Mouse (Mus musculus) adipocyte (in vitro differentiated cells): ENCODE data around the gene Hhatl.

Source experiments
- DNase-seq: peaks from one replicate; pipeline ENCODE4 v3.0.0-alpha.2; 2016; ENCODE audit warnings: low spot score

Hhatl gene

GRCm38 (mm10) chr9:121791757-121792521 lies at the start of gene Hhatl:
Hhatl (minus strand) TSS chr9:121792507.
- DNase-seq = no peak

GRCm38 (mm10) chr9:121839622-121839965 lies 47.3 kb upstream of the Hhatl start:
- no peak for DNase-seq

- no peak for DNase-seq
Observed at GRCm38 (mm10) chr9:121838829-121839621, 46.7 kb upstream of the Hhatl start, which contains the start of gene Ccdc13. Ccdc13 (minus strand) TSS chr9:121839461.

- DNase-seq = no peak
Observed at GRCm38 (mm10) chr9:121838008-121838407, 45.7 kb upstream of the Hhatl start.

GRCm38 (mm10) chr9:121833825-121834224 lies 41.5 kb upstream of the Hhatl start:
- DNase-seq = no peak

- peak; percentile 88 for DNase-seq
Observed at GRCm38 (mm10) chr9:121830956-121831293, 38.6 kb upstream of the Hhatl start.

- peak; percentile 74 for DNase-seq
Observed at GRCm38 (mm10) chr9:121830243-121830955, 38.1 kb upstream of the Hhatl start.

- peak; percentile 80 for DNase-seq
Observed at GRCm38 (mm10) chr9:121829270-121829992, 37.1 kb upstream of the Hhatl start.

- no peak for DNase-seq
Observed at GRCm38 (mm10) chr9:121828314-121828713, 36.0 kb upstream of the Hhatl start.

- no peak for DNase-seq
Observed at GRCm38 (mm10) chr9:121826356-121826755, 34.0 kb upstream of the Hhatl start.

GRCm38 (mm10) chr9:121823991-121824390 lies 31.7 kb upstream of the Hhatl start:
- DNase-seq = no peak

- DNase-seq = peak; percentile 68
Observed at GRCm38 (mm10) chr9:121823051-121823450, 30.7 kb upstream of the Hhatl start.

GRCm38 (mm10) chr9:121822585-121822991 lies 30.3 kb upstream of the Hhatl start:
- DNase-seq = no peak

- no peak for DNase-seq
Observed at GRCm38 (mm10) chr9:121820765-121821164, 28.5 kb upstream of the Hhatl start.

- peak; percentile 84 for DNase-seq
Observed at GRCm38 (mm10) chr9:121819771-121820471, 27.6 kb upstream of the Hhatl start.

- DNase-seq = peak; percentile 85
Observed at GRCm38 (mm10) chr9:121819073-121819770, 26.9 kb upstream of the Hhatl start.

- no peak for DNase-seq
Observed at GRCm38 (mm10) chr9:121815183-121815582, 22.9 kb upstream of the Hhatl start.

- no peak for DNase-seq
Observed at GRCm38 (mm10) chr9:121810081-121810821, 17.9 kb upstream of the Hhatl start.

- DNase-seq = no peak
Observed at GRCm38 (mm10) chr9:121808511-121808910, 16.2 kb upstream of the Hhatl start.

- no peak for DNase-seq
Observed at GRCm38 (mm10) chr9:121807947-121808346, 15.6 kb upstream of the Hhatl start.
